Mouse (Mus musculus): ENCODE data around the gene Mall. TPM values are rescaled to one million over a fixed set of nuclear protein-coding genes. Genes with fewer than 3 reads are reported as not detected.

Gene Mall
- total RNA-seq, 2 experiments from 2014 or later: not detected

- no peak for ATAC-seq (replicated peaks; ENCODE audit: low FRiP score, poor library complexity, severe bottlenecking)
These were observed 5.2 kb upstream of the Mall start for GRCm38 (mm10) chr2:127734889-127735288.

- no peak for ATAC-seq (replicated peaks; ENCODE audit: low FRiP score, poor library complexity, severe bottlenecking)
These were observed 717 bp upstream of the Mall start for GRCm38 (mm10) chr2:127730301-127730997.

GRCm38 (mm10) chr2:127728661-127729450 is 876 bp downstream of the Mall start:
- peak; percentile 33; the same call in 1 of the 2 replicates for ATAC-seq (replicated peaks; ENCODE audit: low FRiP score, poor library complexity, severe bottlenecking)

GRCm38 (mm10) chr2:127728146-127728545 is 1.6 kb downstream of the Mall start:
- no peak for ATAC-seq (replicated peaks; ENCODE audit: low FRiP score, poor library complexity, severe bottlenecking)

- ATAC-seq (replicated peaks; ENCODE audit: low FRiP score, poor library complexity, severe bottlenecking): no peak
These were observed 6.5 kb downstream of the Mall start for GRCm38 (mm10) chr2:127723193-127723592.

GRCm38 (mm10) chr2:127722176-127722892 is 7.4 kb downstream of the Mall start:
- no peak for ATAC-seq (replicated peaks; ENCODE audit: low FRiP score, poor library complexity, severe bottlenecking)

- ATAC-seq (replicated peaks; ENCODE audit: low FRiP score, poor library complexity, severe bottlenecking): no peak
These were observed 10.8 kb downstream of the Mall start for GRCm38 (mm10) chr2:127718839-127719468.

GRCm38 (mm10) chr2:127714726-127715125 is 15.0 kb downstream of the Mall start:
- ATAC-seq (replicated peaks; ENCODE audit: low FRiP score, poor library complexity, severe bottlenecking): no peak

GRCm38 (mm10) chr2:127708792-127709191 is 20.9 kb downstream of the Mall start:
- no peak for ATAC-seq (replicated peaks; ENCODE audit: low FRiP score, poor library complexity, severe bottlenecking)

GRCm38 (mm10) chr2:127708060-127708459 is 21.7 kb downstream of the Mall start:
- no peak for ATAC-seq (replicated peaks; ENCODE audit: low FRiP score, poor library complexity, severe bottlenecking)

GRCm38 (mm10) chr2:127705267-127705666 is 24.5 kb downstream of the Mall start:
- ATAC-seq (replicated peaks; ENCODE audit: low FRiP score, poor library complexity, severe bottlenecking): no peak

- no peak for ATAC-seq (replicated peaks; ENCODE audit: low FRiP score, poor library complexity, severe bottlenecking)
These were observed 40.5 kb downstream of the Mall start for GRCm38 (mm10) chr2:127689239-127689638.

GRCm38 (mm10) chr2:127683687-127684331 is 45.9 kb downstream of the Mall start:
- no peak for ATAC-seq (replicated peaks; ENCODE audit: low FRiP score, poor library complexity, severe bottlenecking)

- no peak for ATAC-seq (replicated peaks; ENCODE audit: low FRiP score, poor library complexity, severe bottlenecking)
These were observed 61.8 kb downstream of the Mall start for GRCm38 (mm10) chr2:127667843-127668506.

- ATAC-seq (replicated peaks; ENCODE audit: low FRiP score, poor library complexity, severe bottlenecking): no peak
These were observed 62.7 kb downstream of the Mall start for GRCm38 (mm10) chr2:127667015-127667414.

- no peak for ATAC-seq (replicated peaks; ENCODE audit: low FRiP score, poor library complexity, severe bottlenecking)
These were observed 67.0 kb downstream of the Mall start for GRCm38 (mm10) chr2:127662708-127663107.

- ATAC-seq (replicated peaks; ENCODE audit: low FRiP score, poor library complexity, severe bottlenecking): no peak
These were observed 73.5 kb downstream of the Mall start, which contains the start of gene Mal for GRCm38 (mm10) chr2:127656086-127656720. Gene Mal, minus strand, starts transcription at chr2:127656695.

- 0 out of 2 replicates have a peak, but pooled peaks have one; percentile 46 for ATAC-seq (replicated peaks; ENCODE audit: low FRiP score, poor library complexity, severe bottlenecking)
These were observed 74.3 kb downstream of the Mall start for GRCm38 (mm10) chr2:127655419-127655818.
